Mouse (Mus musculus) midbrain, embryonic 14.5 days (tissue): ENCODE measurements around the gene Gpank1. TPM values are rescaled to one million over a fixed set of nuclear protein-coding genes. Genes with fewer than 3 reads are reported as not detected.

Experiments
- ATAC-seq: fragments of 200-750 bp; cut with Nextera tagmentation; 2 replicates; pipeline ENCODE4 v1.8.0; 2017; ENCODE audit warnings: moderate number of reproducible peaks, moderate library complexity; ENCODE audit not compliant: low FRiP score, low TSS enrichment
- DNase-seq: peaks from one replicate; pipeline ENCODE4 v3.0.0-alpha.2; 2015
- H3K27ac ChIP-seq: fragments of 300-500 bp; sonication (generic); replicated peaks from 2 replicates; pipeline ENCODE4 v1.5.1; 2014; ENCODE audit warnings: mild to moderate bottlenecking, low read depth, low read length, moderate library complexity
- H3K27me3 ChIP-seq: fragments of 300-500 bp; sonication (generic); 2 replicates; pipeline ENCODE4 v1.6.1; 2014; ENCODE audit warnings: low read length, control low read depth, mixed read lengths; ENCODE audit not compliant: control insufficient read depth, insufficient read depth
- H3K36me3 ChIP-seq: fragments of 300-500 bp; sonication (generic); 2 replicates; pipeline ENCODE4 v1.6.1; 2014; ENCODE audit warnings: low read length, control low read depth; ENCODE audit not compliant: control insufficient read depth, insufficient read depth
- H3K4me1 ChIP-seq: fragments of 300-500 bp; sonication (generic); 2 replicates; pipeline ENCODE4 v1.6.1; 2014; ENCODE audit warnings: mild to moderate bottlenecking, antibody characterized with exemption, low read length, control low read depth; ENCODE audit not compliant: control insufficient read depth, insufficient read depth
- H3K4me2 ChIP-seq: fragments of 300-500 bp; sonication (generic); 2 replicates; pipeline ENCODE4 v1.6.1; 2014; ENCODE audit warnings: mild to moderate bottlenecking, low read length, moderate library complexity
- H3K4me3 ChIP-seq: fragments of 300-500 bp; sonication (generic); replicated peaks from 2 replicates; pipeline ENCODE4 v1.5.1; 2014; ENCODE audit warnings: low read depth, low read length
- H3K9ac ChIP-seq: fragments of 300-500 bp; sonication (generic); replicated peaks from 2 replicates; pipeline ENCODE4 v1.6.1; 2014; ENCODE audit warnings: mild to moderate bottlenecking, low read length, moderate library complexity
- H3K9me3 ChIP-seq: fragments of 300-500 bp; sonication (generic); 2 replicates; pipeline ENCODE4 v1.6.1; 2016; ENCODE audit warnings: low read length, control low read depth, mixed read lengths; ENCODE audit not compliant: control insufficient read depth
- WGBS: fragments of 180-500 bp; shearing (Covaris S2); extraction: QIAGEN DNeasy Blood & Tissue Kit; methylation state at CpG from one replicate; pipeline ENCODE4 v1.1.7; 2014; 5-methylcytosine and 5-hydroxymethylcytosine counted together
- polyA plus RNA-seq: library from polyadenylated mRNA; unstranded; fragments of >200 nt; fragmentation: Nextera tagmentation; extraction: Ambion mirVana; gene quantifications from 2 replicates; pipeline ENCODE4 v1.2.1, GENCODE M21; 2014

The Gpank1 gene
- 24.2 and 25.4 TPM in 2 replicates for polyA plus RNA-seq

DNA sequence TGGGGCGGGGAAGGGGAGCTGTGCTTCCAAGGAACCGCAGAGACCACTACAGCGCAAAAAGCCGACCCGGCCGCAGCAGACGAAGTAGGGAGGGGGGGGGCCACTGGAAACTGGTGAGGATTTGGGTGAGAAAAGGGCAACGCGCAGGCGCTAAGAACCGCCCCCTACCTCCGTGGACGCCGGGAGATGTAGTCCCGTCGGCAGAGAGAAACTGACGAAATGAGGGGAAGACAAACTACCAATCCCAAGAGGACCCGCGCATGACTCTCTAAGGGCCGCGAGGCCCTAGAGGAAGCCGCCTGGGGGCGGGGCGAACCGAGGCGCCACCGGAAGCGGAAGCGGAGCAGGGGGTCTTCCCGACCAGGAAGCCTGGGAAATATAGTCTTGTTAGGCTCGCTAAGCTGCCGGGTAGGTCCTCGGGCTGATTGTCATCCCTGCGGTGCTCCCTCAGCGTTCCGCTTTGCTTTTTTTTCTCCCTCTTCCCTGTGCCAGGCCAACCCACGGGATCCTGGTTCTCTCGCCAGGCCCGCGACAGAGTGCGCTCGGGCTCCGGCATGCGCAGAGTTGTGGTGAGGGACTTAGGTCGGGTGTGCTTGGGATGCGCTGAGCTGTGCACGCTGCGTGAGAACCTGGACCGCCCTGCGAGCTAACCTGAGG is at the start of gene Gpank1:
Gene Gpank1 (plus strand): TSS at position 313 of the 657 bp plus-strand sequence.
- H3K27me3 ChIP-seq = no peaks in the 10 kb centered on the region
- no peaks in the 10 kb centered on the region for H3K9me3 ChIP-seq
- H3K4me3 ChIP-seq = peak within 1 kb of the TSS; percentile 96
- peaks cover 43% of the 10 kb centered on the region for H3K36me3 ChIP-seq
- DNase-seq (peak; percentile 100), ATAC-seq (peak; percentile 93)
- WGBS = 0% methylated on average over 50 of the region's 50 CpGs
- peaks cover 11% of the 10 kb centered on the region for H3K4me1 ChIP-seq
- peak within 1 kb of the TSS; percentile 96 for H3K4me2 ChIP-seq
- H3K9ac ChIP-seq = peak within 1 kb of the TSS; percentile 90
- H3K27ac ChIP-seq = peak within 1 kb of the TSS; percentile 90

DNA sequence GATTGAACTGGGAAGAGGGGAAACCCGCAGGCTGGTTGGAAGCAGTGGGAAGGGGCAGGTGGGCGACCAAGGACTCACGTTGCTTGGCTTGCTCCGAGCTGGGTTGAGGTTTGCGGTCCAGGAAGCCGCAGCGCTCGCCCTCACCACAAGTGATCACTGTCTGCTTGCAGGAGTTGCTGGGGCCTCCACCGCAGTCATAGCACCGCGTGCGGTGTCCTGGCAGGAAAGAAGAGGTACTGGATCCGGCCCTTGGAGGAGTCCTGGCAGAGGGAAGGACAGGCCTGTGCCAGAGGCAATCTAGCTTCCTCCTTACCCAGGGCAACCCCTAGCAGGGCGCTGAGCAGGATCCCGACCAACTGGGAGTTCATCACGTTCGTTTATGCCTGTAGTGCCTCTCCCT is 47.2 kb upstream of the Gpank1 start:
- Histone ChIP-seq H3K4me2 (no peak overlapping the region), H3K27ac (no peak overlapping the region), H3K4me3 (no peak overlapping the region), H3K9me3 (no peaks in the 10 kb centered on the region), H3K4me1 (no peaks in the 10 kb centered on the region), H3K36me3 (no peaks in the 10 kb centered on the region), H3K9ac (no peak overlapping the region), H3K27me3 (no peaks in the 10 kb centered on the region)
- no peak for ATAC-seq
- 60% methylated on average over 17 of the region's 17 CpGs for WGBS
- DNase-seq = no peak

GRCm38 (mm10) chr17:35076507-35077176 is 44.6 kb upstream of the Gpank1 start, which contains the start of gene Ly6g6e:
Gene Ly6g6e (plus strand): TSS chr17:35076902.
- 36% methylated on average over 10 of the region's 10 CpGs for WGBS
- no peaks in the 10 kb centered on the region for H3K4me1 ChIP-seq
- no peak within 1 kb of the TSS for H3K27ac ChIP-seq
- H3K4me2 ChIP-seq = peak within 1 kb of the TSS; percentile 47
- no peaks in the 10 kb centered on the region for H3K9me3 ChIP-seq
- no peak within 1 kb of the TSS; the same call in 1 of the 2 replicates for H3K9ac ChIP-seq
- no peak for ATAC-seq
- no peaks in the 10 kb centered on the region for H3K27me3 ChIP-seq
- DNase-seq = no peak
- H3K4me3 ChIP-seq = no peak within 1 kb of the TSS
- no peaks in the 10 kb centered on the region for H3K36me3 ChIP-seq

- ATAC-seq (no peak), DNase-seq (peak; percentile 15)
- WGBS = 44% methylated on average over 2 of the region's 2 CpGs
- H3K9me3 ChIP-seq = no peaks in the 10 kb centered on the region
- no peak overlapping the region for H3K27ac ChIP-seq
- H3K4me1 ChIP-seq = no peaks in the 10 kb centered on the region
- H3K4me3 ChIP-seq = no peak overlapping the region
- H3K9ac ChIP-seq = no peak overlapping the region
- peak overlapping the region; percentile 47 for H3K4me2 ChIP-seq
- no peaks in the 10 kb centered on the region for H3K27me3 ChIP-seq
- H3K36me3 ChIP-seq = no peaks in the 10 kb centered on the region
Measured at GRCm38 (mm10) chr17:35077285-35077684, 44.0 kb upstream of the Gpank1 start.

GRCm38 (mm10) chr17:35077786-35078233 is 43.4 kb upstream of the Gpank1 start, which contains the start of gene Ly6g6d:
Gene Ly6g6d (minus strand): TSS chr17:35078065.
- Histone ChIP-seq H3K4me2 (peak within 1 kb of the TSS; percentile 47), H3K9me3 (no peaks in the 10 kb centered on the region), H3K9ac (no peak within 1 kb of the TSS; the same call in 1 of the 2 replicates), H3K4me3 (no peak within 1 kb of the TSS), H3K36me3 (no peaks in the 10 kb centered on the region), H3K27ac (no peak within 1 kb of the TSS), H3K27me3 (no peaks in the 10 kb centered on the region), H3K4me1 (no peaks in the 10 kb centered on the region)
- WGBS = 8% methylated on average over 14 of the region's 14 CpGs
- no peak for ATAC-seq
- DNase-seq = peak; percentile 46

DNA sequence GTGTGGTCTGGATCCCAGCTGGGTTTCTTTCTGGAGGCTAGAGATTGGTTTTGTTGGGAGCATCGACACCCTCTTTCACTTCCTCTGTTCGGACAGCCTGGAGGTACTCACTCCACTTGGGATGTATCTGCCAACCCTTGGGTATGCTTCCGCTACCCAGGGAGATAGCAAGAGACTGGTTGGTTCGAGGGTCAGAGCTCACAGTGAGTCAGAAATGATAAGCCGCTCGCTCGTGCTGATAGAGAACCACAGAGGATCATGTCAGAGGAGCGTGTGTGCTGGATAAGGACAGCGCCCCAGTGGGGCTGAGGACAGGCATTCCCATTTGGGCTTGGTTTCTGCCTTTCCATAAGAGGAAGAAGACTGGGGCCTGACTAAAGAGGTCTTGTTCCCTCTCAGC is 41.5 kb upstream of the Gpank1 start:
- ATAC-seq = no peak
- WGBS = 68% methylated on average over 9 of the region's 9 CpGs
- H3K4me3 ChIP-seq = no peak overlapping the region
- H3K4me2 ChIP-seq = no peak overlapping the region
- no peaks in the 10 kb centered on the region for H3K36me3 ChIP-seq
- no peaks in the 10 kb centered on the region for H3K9me3 ChIP-seq
- H3K27ac ChIP-seq = no peak overlapping the region
- H3K27me3 ChIP-seq = no peaks in the 10 kb centered on the region
- no peak for DNase-seq
- no peaks in the 10 kb centered on the region for H3K4me1 ChIP-seq
- no peak overlapping the region for H3K9ac ChIP-seq

DNA sequence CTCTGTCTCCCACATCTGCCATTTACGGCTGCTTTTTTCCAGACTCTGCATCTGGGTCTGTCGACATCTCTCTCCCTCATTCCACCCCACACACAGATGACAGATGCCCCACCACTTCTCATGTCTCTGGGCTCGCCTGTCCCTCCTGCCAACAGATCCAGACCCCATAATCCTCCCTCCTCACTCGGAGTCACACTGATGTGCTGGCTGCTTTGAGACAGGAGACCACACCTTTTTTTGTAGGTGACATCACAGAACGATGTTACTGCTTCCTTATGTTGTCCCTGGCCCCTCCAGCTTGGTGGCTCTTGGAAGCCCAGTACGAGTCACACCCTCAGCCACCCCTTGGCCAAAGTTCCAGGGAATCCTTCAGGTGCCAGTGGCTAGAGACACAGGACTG is 41.0 kb upstream of the Gpank1 start:
- no peak overlapping the region for H3K27ac ChIP-seq
- WGBS = 57% methylated on average over 6 of the region's 6 CpGs

GRCm38 (mm10) chr17:35080710-35081109 is 40.5 kb upstream of the Gpank1 start:
- Histone ChIP-seq H3K27me3 (no peaks in the 10 kb centered on the region), H3K9me3 (no peaks in the 10 kb centered on the region), H3K4me1 (no peaks in the 10 kb centered on the region), H3K36me3 (no peaks in the 10 kb centered on the region), H3K4me2 (no peak overlapping the region), H3K4me3 (no peak overlapping the region), H3K9ac (no peak overlapping the region), H3K27ac (no peak overlapping the region)
- 81% methylated on average over 4 of the region's 4 CpGs for WGBS
- DNase-seq = no peak
- ATAC-seq = no peak

More for the DNA sequence above, 41.0 kb upstream of the Gpank1 start:
- Histone ChIP-seq H3K36me3 (no peaks in the 10 kb centered on the region), H3K9me3 (no peaks in the 10 kb centered on the region), H3K9ac (no peak overlapping the region), H3K4me3 (no peak overlapping the region), H3K4me2 (no peak overlapping the region), H3K4me1 (no peaks in the 10 kb centered on the region), H3K27me3 (no peaks in the 10 kb centered on the region)
- DNase-seq (no peak), ATAC-seq (no peak)
